Mouse (Mus musculus) gastrocnemius, postnatal 14 days (tissue): ENCODE data around the gene Kctd7. TPM values are rescaled to one million over a fixed set of nuclear protein-coding genes. Genes with fewer than 3 reads are reported as not detected.

Experiments
- DNase-seq: peaks from one replicate; pipeline ENCODE4 v3.0.0; 2021; ENCODE audit warnings: mixed read lengths
- intact Hi-C: fragments of 180-260 bp; cut with DNase I; formaldehyde crosslinking; loops from one replicate; pipeline ENCODE4 v1.15.1; 2025; ENCODE audit warnings: low total_unique reads
- total RNA-seq, 2 experiments: library from RNA; stranded (reverse); gene quantifications; 2 replicates each; pipeline ENCODE4 v1.2.3; 2021

Kctd7 gene
- total RNA-seq, 2 experiments from 2014 or later = 1.7 to 3.1 TPM

DNA sequence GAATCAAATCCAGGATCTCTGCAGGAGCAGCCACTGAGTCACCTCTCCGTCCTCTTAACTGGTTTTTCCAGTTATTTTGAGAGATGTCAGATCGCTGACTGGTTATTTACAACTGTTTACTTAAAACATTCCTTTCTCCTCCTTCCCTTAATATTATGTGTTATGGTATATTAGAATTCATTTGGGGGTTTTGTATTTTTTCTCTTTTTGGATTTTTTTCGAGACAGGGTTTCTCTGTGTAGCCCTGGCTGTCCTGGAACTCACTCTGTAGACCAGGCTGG lies 37.8 kb downstream of the Kctd7 start:
- intact Hi-C loops = no loop called here
- no peak for DNase-seq

- no peak for DNase-seq
These were observed 39.7 kb downstream of the Kctd7 start for GRCm38 (mm10) chr5:130184193-130184856.

GRCm38 (mm10) chr5:130185312-130185711 lies 40.7 kb downstream of the Kctd7 start:
- intact Hi-C loops = no loop called here
- DNase-seq = no peak

More at GRCm38 (mm10) chr5:130184193-130184856, 39.7 kb downstream of the Kctd7 start:
- intact Hi-C loops = no loop called here

- no peak for DNase-seq
- intact Hi-C loops = no loop called here
These were observed 42.7 kb downstream of the Kctd7 start for GRCm38 (mm10) chr5:130187383-130187782.

GRCm38 (mm10) chr5:130190909-130191308 lies 46.2 kb downstream of the Kctd7 start:
- no peak for DNase-seq
- intact Hi-C loops = no loop called here

- no peak for DNase-seq
- intact Hi-C loops = no loop called here
These were observed 47.2 kb downstream of the Kctd7 start for GRCm38 (mm10) chr5:130191865-130192264.

GRCm38 (mm10) chr5:130192356-130192944 lies 47.8 kb downstream of the Kctd7 start:
- no peak for DNase-seq
- intact Hi-C loops = no loop called here

GRCm38 (mm10) chr5:130193760-130194159 lies 49.1 kb downstream of the Kctd7 start:
- intact Hi-C loops = no loop called here
- DNase-seq = no peak

- no peak for DNase-seq
These were observed 51.6 kb downstream of the Kctd7 start for GRCm38 (mm10) chr5:130196307-130196706.

DNA sequence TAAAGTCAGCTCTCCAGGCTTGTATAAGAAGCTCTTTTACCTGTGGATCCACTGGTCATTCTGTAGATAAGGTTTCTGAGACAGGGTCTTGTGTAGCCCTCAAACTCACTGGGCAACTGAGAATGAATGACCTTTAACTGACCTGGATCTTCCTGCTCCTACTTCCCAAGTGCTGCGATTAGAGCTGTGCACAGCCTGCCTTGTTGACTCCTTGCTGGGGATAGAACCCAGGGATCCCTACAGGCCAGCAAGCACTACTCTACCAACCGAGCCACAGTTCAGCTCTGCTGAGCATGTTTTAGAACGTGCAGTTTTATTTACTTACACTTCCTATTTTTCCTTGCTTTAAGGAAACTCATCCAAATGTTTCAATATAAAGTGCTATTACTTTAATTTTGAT lies 52.8 kb downstream of the Kctd7 start:
- intact Hi-C loops = no loop called here
- DNase-seq = no peak

More at GRCm38 (mm10) chr5:130196307-130196706, 51.6 kb downstream of the Kctd7 start:
- intact Hi-C loops = no loop called here

- no peak for DNase-seq
- intact Hi-C loops = no loop called here
These were observed 53.3 kb downstream of the Kctd7 start for GRCm38 (mm10) chr5:130197981-130198380.

- intact Hi-C loops = no loop called here
- no peak for DNase-seq
These were observed 55.8 kb downstream of the Kctd7 start for GRCm38 (mm10) chr5:130200233-130201029.

GRCm38 (mm10) chr5:130203948-130204347 lies 59.3 kb downstream of the Kctd7 start:
- intact Hi-C loops = no loop called here

GRCm38 (mm10) chr5:130204560-130204959 lies 59.9 kb downstream of the Kctd7 start:
- intact Hi-C loops = no loop called here

More at GRCm38 (mm10) chr5:130203948-130204347, 59.3 kb downstream of the Kctd7 start:
- DNase-seq = no peak

More at GRCm38 (mm10) chr5:130204560-130204959, 59.9 kb downstream of the Kctd7 start:
- no peak for DNase-seq

Other genes starting within 250 kb of the Kctd7 start
- under 1 TPM; 0.53 to 0.84 TPM for gene Zbed5, start 249.1 kb upstream of the Kctd7 start, total RNA-seq
- 100 to 1,000 TPM; 245 to 293 TPM for gene Phkg1, start 246.3 kb upstream of the Kctd7 start, total RNA-seq
- gene Nupr1l, start 236.3 kb upstream of the Kctd7 start, total RNA-seq = under 1 TPM; 0.11 to 0.39 TPM
- gene Vkorc1l1, start 202.9 kb upstream of the Kctd7 start, total RNA-seq = 10 to 100 TPM; 16.2 to 17.4 TPM
- gene Gusb, start 141.8 kb upstream of the Kctd7 start, total RNA-seq = 10 to 100 TPM; 10.6 to 13.4 TPM
- 10 to 100 TPM; 12.5 to 15.8 TPM for gene Asl, start 115.6 kb upstream of the Kctd7 start, total RNA-seq
- gene Crcp, start 115.6 kb upstream of the Kctd7 start, total RNA-seq = 10 to 100 TPM; 11.1 to 12.6 TPM
- 10 to 100 TPM; 15.6 to 22.6 TPM for gene Tpst1, start 71.5 kb upstream of the Kctd7 start, total RNA-seq
- gene Rabgef1, start 26.9 kb downstream of the Kctd7 start, total RNA-seq = 10 to 100 TPM; 46.4 to 46.9 TPM
- 10 to 100 TPM; 28.6 to 29.6 TPM for gene Tmem248, start 72.2 kb downstream of the Kctd7 start, total RNA-seq
- gene Sbds, start 110.7 kb downstream of the Kctd7 start, total RNA-seq = 10 to 100 TPM; 22.6 to 23.4 TPM
- 1 to 10 TPM; 7.8 to 9.1 TPM for gene Tyw1, start 110.8 kb downstream of the Kctd7 start, total RNA-seq
- gene Caln1, start 224.6 kb downstream of the Kctd7 start, total RNA-seq = under 1 TPM in 1 of 2 experiments, not detected in 1; 0.04 TPM
- gene A330070K13Rik, start 239.8 kb downstream of the Kctd7 start, total RNA-seq = not detected